Mouse (Mus musculus): ENCODE data around the gene Psors1c2.
A peak's percentile ranks its signal among the peaks of the same experiment; 100 is the strongest.
"Not testable (repeated sequence)": the region's sequence is repeated elsewhere in the genome, so short reads cannot be mapped to it uniquely, and the experiment has no call there.

The Psors1c2 gene

GRCm38 (mm10) chr17:35532901-35533300, at the start of gene Psors1c2:
Psors1c2 (plus strand) TSS chr17:35533201.
- no peak for DNase-seq (ENCODE audit: low spot score)

GRCm38 (mm10) chr17:35484066-35484465, 48.9 kb upstream of the Psors1c2 start:
- peak; percentile 61 for DNase-seq (ENCODE audit: low spot score)

- no peak for DNase-seq (ENCODE audit: low spot score)
Observed at GRCm38 (mm10) chr17:35485702-35486101, 47.3 kb upstream of the Psors1c2 start.

GRCm38 (mm10) chr17:35486726-35487125, 46.3 kb upstream of the Psors1c2 start:
- no peak for DNase-seq (ENCODE audit: low spot score)

GRCm38 (mm10) chr17:35488041-35488440, 45.0 kb upstream of the Psors1c2 start:
- no peak for DNase-seq (ENCODE audit: low spot score)

- no peak for DNase-seq (ENCODE audit: low spot score)
Observed at GRCm38 (mm10) chr17:35490320-35490719, 42.7 kb upstream of the Psors1c2 start.

GRCm38 (mm10) chr17:35497124-35497523, 35.9 kb upstream of the Psors1c2 start:
- DNase-seq (ENCODE audit: low spot score), result no peak

- no peak for DNase-seq (ENCODE audit: low spot score)
Observed at GRCm38 (mm10) chr17:35502226-35502625, 30.8 kb upstream of the Psors1c2 start.

GRCm38 (mm10) chr17:35502762-35503161, 30.2 kb upstream of the Psors1c2 start:
- DNase-seq (ENCODE audit: low spot score), result no peak

GRCm38 (mm10) chr17:35503849-35504248, 29.2 kb upstream of the Psors1c2 start:
- DNase-seq (ENCODE audit: low spot score), result no peak

GRCm38 (mm10) chr17:35504628-35505481, 28.1 kb upstream of the Psors1c2 start:
- DNase-seq (ENCODE audit: low spot score), result no peak

- no peak for DNase-seq (ENCODE audit: low spot score)
Observed at GRCm38 (mm10) chr17:35505776-35506175, 27.2 kb upstream of the Psors1c2 start, which contains the start of gene Pou5f1. Pou5f1 (plus strand) TSS chr17:35506018.

- no peak for DNase-seq (ENCODE audit: low spot score)
Observed at GRCm38 (mm10) chr17:35506881-35507280, 26.1 kb upstream of the Psors1c2 start.

GRCm38 (mm10) chr17:35507556-35508260, 25.3 kb upstream of the Psors1c2 start:
- no peak for DNase-seq (ENCODE audit: low spot score)

- DNase-seq (ENCODE audit: low spot score), result not testable (repeated sequence)
Observed at GRCm38 (mm10) chr17:35508279-35508678, 24.7 kb upstream of the Psors1c2 start.

- no peak for DNase-seq (ENCODE audit: low spot score)
Observed at GRCm38 (mm10) chr17:35509284-35509683, 23.7 kb upstream of the Psors1c2 start.

GRCm38 (mm10) chr17:35512916-35513626, 19.9 kb upstream of the Psors1c2 start:
- no peak for DNase-seq (ENCODE audit: low spot score)

- peak; percentile 75 for DNase-seq (ENCODE audit: low spot score)
Observed at GRCm38 (mm10) chr17:35513886-35514285, 19.1 kb upstream of the Psors1c2 start.

GRCm38 (mm10) chr17:35514756-35515155, 18.2 kb upstream of the Psors1c2 start:
- DNase-seq (ENCODE audit: low spot score), result no peak

GRCm38 (mm10) chr17:35515911-35516640, 16.9 kb upstream of the Psors1c2 start:
- peak; percentile 36 for DNase-seq (ENCODE audit: low spot score)

GRCm38 (mm10) chr17:35516652-35517500, 16.1 kb upstream of the Psors1c2 start, which contains the start of the genes Tcf19 and Cchcr1:
Tcf19 (minus strand) TSS chr17:35516824.
Cchcr1 (plus strand) TSS chr17:35517100.
- DNase-seq (ENCODE audit: low spot score), result peak; percentile 91

Measured in ovary, postnatal 14 days (tissue).